Mouse (Mus musculus) 416B (cell line): ENCODE data around the gene Gpr12.
"Not testable (repeated sequence)": the region's sequence is repeated elsewhere in the genome, so short reads cannot be mapped to it uniquely, and the experiment has no call there.

ENCODE experiments used
- DNase-seq: peaks from one replicate; pipeline ENCODE4 v3.0.0; 2011; ENCODE audit warnings: low read depth

The Gpr12 gene

GRCm38 (mm10) chr5:146586357-146587070, 1.5 kb upstream of the Gpr12 start:
- no peak for DNase-seq

- DNase-seq = no peak
These were observed 240 bp upstream of the Gpr12 start for GRCm38 (mm10) chr5:146585307-146585651.

DNA sequence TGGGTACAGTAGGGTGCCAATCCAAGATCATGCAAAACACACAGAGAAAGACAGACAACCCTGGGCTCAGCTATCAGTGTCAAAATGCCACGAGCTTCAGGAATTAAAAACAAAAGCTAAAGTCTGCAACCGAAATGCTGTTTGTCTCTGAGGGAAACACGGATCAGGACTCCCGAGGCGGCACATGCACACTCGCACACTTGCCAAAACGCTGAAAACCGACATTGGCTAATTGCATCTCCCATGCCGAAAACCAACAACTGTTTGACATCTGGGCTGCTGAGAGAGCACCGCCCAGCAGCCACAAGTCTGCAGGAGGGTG, 922 bp downstream of the Gpr12 start:
- no peak for DNase-seq

DNA sequence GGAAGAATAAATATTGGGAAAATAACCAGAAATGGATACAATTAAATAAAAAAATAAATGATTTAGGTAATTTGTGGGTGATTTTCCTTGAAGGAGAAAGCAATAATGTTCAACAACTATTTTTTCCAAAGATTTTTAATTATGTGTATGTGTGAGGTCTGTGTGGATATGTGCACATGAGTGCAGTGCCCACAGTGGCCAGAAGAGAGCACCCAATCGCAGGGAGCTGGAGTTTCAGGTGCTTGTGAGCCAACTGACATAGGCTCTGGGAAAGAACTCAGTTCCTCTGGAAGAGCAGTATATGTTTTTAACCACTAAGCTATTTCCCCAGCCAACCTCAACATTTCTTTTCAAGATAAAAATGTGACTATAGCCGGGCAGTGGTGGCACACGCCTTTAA, 8.4 kb downstream of the Gpr12 start:
- peak; percentile 9 for DNase-seq

GRCm38 (mm10) chr5:146572735-146573042, 12.3 kb downstream of the Gpr12 start:
- not testable (repeated sequence) for DNase-seq

DNA sequence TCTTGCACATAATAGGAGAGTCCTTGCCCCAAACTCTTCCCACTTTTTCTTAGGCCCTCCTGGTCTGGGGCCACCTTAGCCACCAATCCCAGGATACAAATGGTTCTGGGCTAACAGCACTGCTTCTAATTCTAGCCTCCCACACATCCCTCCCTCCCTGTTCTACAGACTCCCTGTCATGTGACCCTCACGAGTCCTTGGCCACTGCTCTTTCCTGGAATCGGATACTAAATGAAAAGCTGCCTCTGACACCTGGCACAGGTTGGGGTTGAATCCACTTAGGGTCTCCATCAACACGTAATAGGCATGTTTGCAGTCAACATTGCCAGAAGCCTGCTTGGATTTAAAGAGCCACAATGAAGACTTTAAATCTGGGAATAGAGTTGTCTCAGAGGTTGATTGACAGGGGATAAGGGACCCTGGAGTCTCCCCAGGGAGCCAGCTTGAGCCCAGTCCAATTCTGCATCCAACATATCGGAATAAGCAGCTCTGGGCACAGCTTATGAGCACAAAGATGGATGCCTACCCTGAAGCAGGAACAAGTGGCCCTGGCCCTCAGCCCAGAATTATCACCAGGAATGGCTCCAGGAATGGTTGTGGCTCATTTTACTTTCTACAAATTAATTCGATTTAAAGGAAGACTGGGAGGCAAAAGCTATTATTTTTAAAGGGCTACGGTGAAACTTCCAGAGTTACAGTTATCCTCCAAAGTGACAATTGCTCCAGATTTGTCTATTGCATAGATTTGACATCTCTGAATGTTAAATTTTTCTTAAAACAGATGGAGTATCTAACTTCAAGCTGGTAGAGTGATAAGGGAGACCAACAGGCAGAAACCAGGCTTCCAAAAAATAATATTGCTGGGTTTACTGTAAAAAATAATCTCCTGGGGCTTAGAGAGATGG, 13.0 kb downstream of the Gpr12 start:
- DNase-seq = not testable (repeated sequence)

DNA sequence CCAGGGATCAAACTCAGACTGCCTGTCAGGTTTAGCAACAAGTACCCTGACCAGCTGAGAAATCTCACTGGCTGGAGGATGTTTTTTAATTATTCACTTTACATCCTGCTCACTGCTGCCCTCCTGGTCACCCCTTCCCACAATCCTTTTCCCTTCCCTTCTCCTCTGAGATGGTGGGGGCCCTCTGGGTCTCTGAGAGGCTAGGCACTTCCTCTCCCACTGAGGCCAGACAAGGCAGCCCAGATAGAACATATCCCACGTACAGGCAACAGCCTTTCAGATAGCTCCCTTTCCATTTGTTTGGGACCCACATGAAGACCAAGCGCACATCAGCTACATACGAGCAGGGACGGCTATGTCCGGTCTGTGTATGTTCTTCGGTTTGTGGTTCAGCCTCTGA, 14.9 kb downstream of the Gpr12 start:
- not testable (repeated sequence) for DNase-seq

GRCm38 (mm10) chr5:146567054-146567453, 18.0 kb downstream of the Gpr12 start:
- peak; percentile 56 for DNase-seq

- DNase-seq = no peak
These were observed 20.8 kb downstream of the Gpr12 start for GRCm38 (mm10) chr5:146564259-146564658.

DNA sequence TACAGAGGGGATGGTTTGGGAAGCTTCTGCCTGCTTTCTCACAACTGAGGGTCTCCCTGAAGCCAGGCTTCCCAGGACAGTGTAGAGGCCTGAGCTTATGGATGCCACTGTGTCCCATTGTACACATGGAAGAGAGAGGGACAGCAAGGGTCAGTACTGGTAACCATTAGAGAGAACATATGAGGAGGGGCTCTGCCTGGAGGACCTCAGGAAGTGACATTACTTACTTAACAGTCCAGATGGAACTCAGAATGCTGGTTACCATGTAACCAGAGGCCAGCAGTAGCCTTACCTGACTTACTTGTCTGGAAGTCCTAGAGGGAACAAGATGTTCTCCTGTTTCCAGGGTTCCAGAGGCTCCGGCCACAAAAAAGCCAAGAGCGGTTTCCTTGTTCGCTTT, 29.2 kb downstream of the Gpr12 start, which contains the start of gene Gm3415:
Gm3415 (plus strand) TSS at position 301 of the 400 bp plus-strand sequence.
- DNase-seq = not testable (repeated sequence)

- not testable (repeated sequence) for DNase-seq
These were observed 47.7 kb downstream of the Gpr12 start, which contains the start of gene Gm3409 for GRCm38 (mm10) chr5:146537347-146537746. TSS of gene Gm3409 (plus strand) at chr5:146537647.
